Mouse (Mus musculus) R1 (cell line): ENCODE data around the gene Adam34.
A peak's percentile ranks its signal among the peaks of the same experiment; 100 is the strongest.

Experiments
- DNase-seq: peaks from one replicate; pipeline ENCODE4 v3.0.0-alpha.2; 2018; ENCODE audit warnings: low read depth, low spot score

Adam34 gene

GRCm38 (mm10) chr8:43709949-43710348 lies at the start of gene Adam34:
Adam34 (minus strand) TSS chr8:43710049.
- no peak for DNase-seq

DNA sequence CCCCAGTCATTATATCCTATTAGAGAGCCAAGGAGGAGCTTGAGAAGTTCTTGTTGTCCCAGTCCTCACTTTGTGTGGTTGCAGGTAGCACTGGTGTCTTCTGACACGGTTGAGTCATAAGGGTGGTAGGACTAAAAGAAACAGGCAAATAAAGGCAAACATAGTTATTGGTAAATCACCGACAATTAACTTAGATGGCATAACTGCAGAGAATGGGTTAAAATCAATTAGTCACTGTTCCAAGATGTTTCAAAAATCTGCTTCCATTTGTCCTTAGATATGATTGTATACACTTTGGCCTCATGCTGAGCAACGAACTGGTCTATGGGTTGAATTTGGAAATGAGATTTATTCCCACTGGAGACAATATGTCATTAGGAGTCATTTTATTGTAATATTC lies 82.7 kb downstream of the Adam34 start, which contains the start of gene Gm5346:
Gm5346 (minus strand) TSS at position 101 of the 400 bp plus-strand sequence.
- DNase-seq = no peak

GRCm38 (mm10) chr8:43616046-43616445 lies 93.8 kb downstream of the Adam34 start:
- DNase-seq = peak; percentile 80

DNA sequence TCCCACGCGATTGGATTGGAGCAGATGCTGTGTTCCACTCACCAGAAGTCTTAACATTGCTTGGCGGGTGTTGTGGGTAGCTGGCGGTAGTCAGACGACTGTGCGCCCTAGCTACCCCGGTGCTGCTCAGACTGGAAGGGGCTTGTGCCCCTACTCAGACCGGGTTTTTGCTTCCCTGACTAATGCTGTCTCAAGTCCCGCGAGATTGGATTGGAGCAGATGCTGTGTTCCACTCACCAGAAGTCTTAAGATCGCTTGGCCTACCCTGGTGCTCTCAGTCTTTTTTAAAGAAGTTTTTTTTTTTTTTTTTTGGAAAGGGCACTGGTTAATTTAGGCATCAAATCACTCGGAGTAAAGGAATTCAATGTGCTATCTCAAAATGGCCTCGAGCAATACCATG lies 106.2 kb downstream of the Adam34 start:
- DNase-seq = peak; percentile 57

DNA sequence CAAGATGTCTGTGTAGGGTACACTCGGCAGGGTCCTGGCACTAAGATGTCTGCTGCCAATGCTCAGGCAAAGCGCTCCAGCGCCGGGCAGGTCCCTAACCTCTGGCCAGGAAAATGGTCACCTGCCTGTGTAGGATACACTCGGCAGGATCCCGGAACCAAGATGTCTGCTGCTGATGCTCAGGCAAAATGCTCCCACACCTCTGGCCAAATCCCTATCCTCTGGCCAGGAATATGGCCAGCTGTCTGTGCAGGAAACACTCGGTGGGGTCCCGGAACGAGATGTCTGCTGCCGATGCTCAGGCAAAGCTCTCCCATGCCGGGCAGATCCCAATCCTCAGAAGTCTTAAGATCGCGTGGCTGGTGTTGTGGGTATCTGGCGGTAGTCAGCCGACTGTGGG lies 106.7 kb downstream of the Adam34 start:
- peak; percentile 65 for DNase-seq
